Mouse (Mus musculus) heart, embryonic 16.5 days (tissue): ENCODE data around the gene Aqp6. TPM values are rescaled to one million over a fixed set of nuclear protein-coding genes. Genes with fewer than 3 reads are reported as not detected.

Source experiments
- ATAC-seq: fragments of 200-750 bp; cut with Nextera tagmentation; replicated peaks from 2 replicates; pipeline ENCODE4 v1.8.0; 2017; ENCODE audit warnings: moderate number of reproducible peaks; ENCODE audit not compliant: insufficient read depth, low FRiP score; ENCODE audit errors: extremely low read depth
- H3K27ac ChIP-seq: fragments of 300-500 bp; sonication (generic); 2 replicates; pipeline ENCODE4 v1.5.1; 2014; ENCODE audit warnings: mild to moderate bottlenecking, low read length, control low read depth, moderate library complexity
- H3K27me3 ChIP-seq: fragments of 300-500 bp; sonication (generic); 2 replicates; pipeline ENCODE4 v1.6.1; 2014; ENCODE audit warnings: low read length, mixed read lengths; ENCODE audit not compliant: control insufficient read depth, insufficient read depth
- H3K36me3 ChIP-seq: fragments of 300-500 bp; sonication (generic); 2 replicates; pipeline ENCODE4 v1.6.1; 2014; ENCODE audit not compliant: control insufficient read depth, insufficient read depth
- H3K4me1 ChIP-seq: fragments of 300-500 bp; sonication (generic); 2 replicates; pipeline ENCODE4 v1.6.1; 2014; ENCODE audit warnings: low read length, mixed read lengths; ENCODE audit not compliant: control insufficient read depth, insufficient read depth
- H3K4me2 ChIP-seq: fragments of 300-500 bp; sonication (generic); 2 replicates; pipeline ENCODE4 v1.6.1; 2014; ENCODE audit warnings: low read depth, mild to moderate bottlenecking, control low read depth, low read length
- H3K4me3 ChIP-seq: fragments of 300-500 bp; sonication (generic); 2 replicates; pipeline ENCODE4 v1.5.1; 2014; ENCODE audit warnings: mild to moderate bottlenecking, control low read depth, low read length
- H3K9ac ChIP-seq: fragments of 300-500 bp; sonication (generic); 2 replicates; pipeline ENCODE4 v1.6.1; 2014; ENCODE audit warnings: low read length, control low read depth
- H3K9me3 ChIP-seq: fragments of 300-500 bp; sonication (generic); replicated peaks from 2 replicates; pipeline ENCODE4 v1.6.1; 2016; ENCODE audit warnings: low read length; ENCODE audit not compliant: control insufficient read depth
- WGBS: fragments of 180-500 bp; shearing (Covaris S2); extraction: QIAGEN DNeasy Blood & Tissue Kit; methylation state at CpG from one replicate; pipeline ENCODE4 v1.1.7; 2014; 5-methylcytosine and 5-hydroxymethylcytosine counted together
- polyA plus RNA-seq: library from polyadenylated mRNA; unstranded; fragments of >200 nt; fragmentation: Nextera tagmentation; extraction: Ambion mirVana; gene quantifications from 2 replicates; pipeline ENCODE4 v1.2.1, GENCODE M21; 2015

The Aqp6 gene
- polyA plus RNA-seq, 1 experiment from 2014 or later = not detected

GRCm38 (mm10) chr15:99648326-99648725 lies 47.1 kb downstream of the Aqp6 start:
- Histone ChIP-seq H3K27me3 (no peaks in the 10 kb centered on the region), H3K4me2 (peak overlapping the region; percentile 82), H3K36me3 (no peaks in the 10 kb centered on the region), H3K9ac (peak overlapping the region; percentile 46), H3K9me3 (no peaks in the 10 kb centered on the region), H3K4me1 (peaks cover 63% of the 10 kb centered on the region), H3K4me3 (peak overlapping the region; percentile 23; the same call in 1 of the 2 replicates), H3K27ac (peak overlapping the region; percentile 76)
- ATAC-seq = no peak
- 23% methylated on average over 4 of the region's 4 CpGs for WGBS

GRCm38 (mm10) chr15:99649067-99649761 lies 48.0 kb downstream of the Aqp6 start:
- Histone ChIP-seq H3K27ac (peak overlapping the region; percentile 3; the same call in 1 of the 2 replicates), H3K27me3 (peaks cover 4% of the 10 kb centered on the region; the same call in 1 of the 2 replicates), H3K4me1 (peaks cover 65% of the 10 kb centered on the region), H3K9ac (peak overlapping the region; percentile 41; the same call in 1 of the 2 replicates), H3K36me3 (no peaks in the 10 kb centered on the region), H3K4me3 (peak overlapping the region; percentile 88), H3K4me2 (peak overlapping the region; percentile 82), H3K9me3 (no peaks in the 10 kb centered on the region)
- WGBS = 21% methylated on average over 6 of the region's 6 CpGs
- ATAC-seq = no peak

DNA sequence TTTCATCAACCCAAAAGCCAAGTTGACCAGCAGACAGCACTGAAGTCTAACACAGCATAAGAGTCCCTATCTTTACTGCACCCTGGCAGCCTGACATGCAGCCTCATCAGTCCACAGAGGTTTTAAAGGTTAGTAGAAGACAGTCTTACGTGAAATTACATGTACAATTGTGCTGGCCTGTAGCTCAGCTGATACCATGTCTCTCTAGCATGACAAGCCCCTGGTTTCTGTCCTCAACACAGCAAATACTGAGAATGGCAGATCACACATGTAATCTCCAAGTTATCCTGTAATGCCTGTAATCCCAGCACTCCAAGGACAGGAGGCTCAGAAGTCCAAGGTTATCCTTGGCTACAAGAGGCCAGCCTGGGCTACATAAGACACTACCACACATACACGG lies 49.1 kb downstream of the Aqp6 start:
- Histone ChIP-seq H3K4me2 (peak overlapping the region; percentile 82), H3K4me3 (peak overlapping the region; percentile 88), H3K4me1 (peaks cover 61% of the 10 kb centered on the region), H3K9me3 (no peaks in the 10 kb centered on the region), H3K9ac (peak overlapping the region; percentile 97), H3K36me3 (no peaks in the 10 kb centered on the region), H3K27me3 (peaks cover 14% of the 10 kb centered on the region), H3K27ac (0 out of 2 replicates have a peak overlapping the region, but pooled peaks have one; percentile 33)
- ATAC-seq = no peak
- 30% methylated on average over 2 of the region's 2 CpGs for WGBS

GRCm38 (mm10) chr15:99651163-99651872 lies 50.1 kb downstream of the Aqp6 start, which contains the start of gene Racgap1:
Gene Racgap1 (minus strand): TSS chr15:99651656.
- Histone ChIP-seq H3K4me2 (peak within 1 kb of the TSS; percentile 82), H3K4me3 (peak within 1 kb of the TSS; percentile 88), H3K27me3 (peaks cover 18% of the 10 kb centered on the region), H3K4me1 (peaks cover 51% of the 10 kb centered on the region), H3K9ac (peak within 1 kb of the TSS; percentile 97), H3K36me3 (no peaks in the 10 kb centered on the region), H3K27ac (peak within 1 kb of the TSS; percentile 51), H3K9me3 (no peaks in the 10 kb centered on the region)
- peak; percentile 94 for ATAC-seq
- WGBS = under 1% methylated on average over 61 of the region's 68 CpGs

- Histone ChIP-seq H3K9ac (0 out of 2 replicates have a peak overlapping the region, but pooled peaks have one; percentile 58), H3K4me1 (peaks cover 42% of the 10 kb centered on the region)
- 74% methylated on average over 10 of the region's 10 CpGs for WGBS
Observed at GRCm38 (mm10) chr15:99651984-99652872, 51.0 kb downstream of the Aqp6 start.

GRCm38 (mm10) chr15:99653291-99653690 lies 52.1 kb downstream of the Aqp6 start:
- ATAC-seq = no peak
- peak overlapping the region; percentile 63 for H3K4me2 ChIP-seq
- no peak overlapping the region for H3K27ac ChIP-seq
- no peak overlapping the region; the same call in 1 of the 2 replicates for H3K9ac ChIP-seq
- WGBS = 8% methylated on average over 8 of the region's 8 CpGs
- peaks cover 33% of the 10 kb centered on the region for H3K4me1 ChIP-seq
- no peaks in the 10 kb centered on the region for H3K9me3 ChIP-seq
- peak overlapping the region; percentile 41 for H3K4me3 ChIP-seq
- H3K36me3 ChIP-seq = no peaks in the 10 kb centered on the region
- H3K27me3 ChIP-seq = peaks cover 21% of the 10 kb centered on the region

More at GRCm38 (mm10) chr15:99651984-99652872, 51.0 kb downstream of the Aqp6 start:
- no peak for ATAC-seq
- Histone ChIP-seq H3K4me3 (peak overlapping the region; percentile 88), H3K4me2 (peak overlapping the region; percentile 74), H3K36me3 (no peaks in the 10 kb centered on the region), H3K27ac (no peak overlapping the region), H3K27me3 (peaks cover 21% of the 10 kb centered on the region), H3K9me3 (no peaks in the 10 kb centered on the region)

- no peak for ATAC-seq
- peak overlapping the region; percentile 41 for H3K4me3 ChIP-seq
- H3K4me2 ChIP-seq = peak overlapping the region; percentile 63
- peaks cover 28% of the 10 kb centered on the region for H3K4me1 ChIP-seq
- H3K36me3 ChIP-seq = no peaks in the 10 kb centered on the region
- H3K9me3 ChIP-seq = no peaks in the 10 kb centered on the region
- peak overlapping the region; percentile 42 for H3K9ac ChIP-seq
- H3K27ac ChIP-seq = no peak overlapping the region
- 8% methylated on average over 21 of the region's 21 CpGs for WGBS
- H3K27me3 ChIP-seq = peaks cover 21% of the 10 kb centered on the region
Observed at GRCm38 (mm10) chr15:99653876-99654275, 52.7 kb downstream of the Aqp6 start.
